Mouse (Mus musculus): ENCODE measurements around the gene Mier2. TPM values are rescaled to one million over a fixed set of nuclear protein-coding genes. Genes with fewer than 3 reads are reported as not detected.

Gene Mier2
- 48.6 and 53.6 TPM in 2 replicates for polyA plus RNA-seq (2015; fragmentation: Nextera tagmentation; extraction: Ambion mirVana)

DNA sequence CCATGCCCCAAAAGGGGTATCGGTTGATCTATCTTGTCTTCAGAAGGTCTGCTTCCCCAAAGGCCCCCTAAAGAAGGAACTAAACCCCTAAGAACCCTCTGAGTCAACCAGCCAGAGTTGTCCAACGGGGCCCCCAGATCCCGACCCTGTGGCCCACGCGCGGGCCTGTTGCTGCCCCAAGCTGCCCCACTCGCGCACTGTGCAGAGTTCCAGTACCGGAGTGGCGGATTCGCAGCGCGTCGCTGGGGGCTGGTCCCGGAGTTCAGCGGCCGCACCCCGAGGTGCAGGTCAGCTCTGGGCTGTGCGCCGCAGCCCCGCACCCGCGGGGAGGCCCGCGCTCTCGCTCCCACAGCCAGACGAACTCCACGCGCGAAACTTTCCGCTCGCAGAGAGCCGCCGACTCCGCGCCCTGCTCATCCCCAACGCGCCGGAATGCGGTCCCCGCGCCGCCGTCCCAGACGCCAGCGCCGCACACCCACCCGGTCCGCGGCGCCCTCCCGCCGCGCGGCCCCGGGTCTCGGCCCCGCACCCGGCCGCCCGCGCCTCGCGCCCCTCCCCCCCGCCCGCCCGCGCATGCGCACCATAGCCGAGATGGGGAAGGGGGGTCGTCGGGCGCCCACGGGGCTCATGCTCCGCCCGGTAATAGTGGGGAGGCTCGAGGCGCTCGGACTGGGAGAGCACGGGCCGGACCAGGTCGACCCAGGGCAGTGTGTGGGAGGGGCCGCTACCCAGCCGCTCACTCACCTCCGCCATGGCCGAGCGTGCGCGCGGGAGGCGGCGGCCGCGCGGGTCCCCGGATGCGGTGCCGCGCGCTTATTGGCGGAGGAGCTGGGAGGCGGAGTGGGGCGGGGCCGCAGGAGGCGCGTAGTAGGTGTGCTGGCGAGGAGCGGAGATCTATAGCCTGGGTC, at the start of gene Mier2:
Mier2 (minus strand) TSS at position 870 of the 908 bp plus-strand sequence.
- Histone ChIP-seq H3K9me3 (replicated peaks) (no peaks in the 10 kb centered on the region), H3K27me3 (no peaks in the 10 kb centered on the region), H3K4me2 (peak within 1 kb of the TSS; percentile 87), H3K4me3 (replicated peaks) (peak within 1 kb of the TSS; percentile 96), H3K36me3 (peaks cover 13% of the 10 kb centered on the region), H3K4me1 (peaks cover 28% of the 10 kb centered on the region), H3K27ac (peak within 1 kb of the TSS; percentile 75), H3K9ac (peak within 1 kb of the TSS; percentile 91)
- ATAC-seq (replicated peaks; ENCODE audit: low FRiP score): peak; percentile 86
- WGBS: under 1% methylated on average over 74 of the region's 108 CpGs

DNA sequence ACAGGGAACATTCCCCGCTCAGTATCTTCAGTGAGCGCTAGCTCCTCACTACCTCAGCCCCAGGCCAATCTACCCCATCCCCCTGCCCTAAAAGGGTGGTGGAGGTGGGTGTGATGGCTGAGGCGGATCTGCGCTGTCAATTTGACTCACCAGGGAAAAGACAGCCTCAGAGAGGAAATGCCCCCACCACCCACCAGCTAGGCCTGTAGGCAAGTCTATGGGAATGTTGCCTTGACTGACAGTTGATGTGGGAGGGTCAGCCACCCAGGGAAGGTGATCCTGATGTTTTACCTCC, 42.9 kb upstream of the Mier2 start:
- no peak for ATAC-seq (replicated peaks; ENCODE audit: low FRiP score)
- Histone ChIP-seq H3K27me3 (peaks cover 20% of the 10 kb centered on the region), H3K4me3 (replicated peaks) (no peak overlapping the region), H3K4me1 (no peaks in the 10 kb centered on the region), H3K9ac (no peak overlapping the region), H3K4me2 (no peak overlapping the region), H3K9me3 (replicated peaks) (no peaks in the 10 kb centered on the region), H3K36me3 (no peaks in the 10 kb centered on the region), H3K27ac (no peak overlapping the region)
- 69% methylated on average over 4 of the region's 4 CpGs for WGBS

DNA sequence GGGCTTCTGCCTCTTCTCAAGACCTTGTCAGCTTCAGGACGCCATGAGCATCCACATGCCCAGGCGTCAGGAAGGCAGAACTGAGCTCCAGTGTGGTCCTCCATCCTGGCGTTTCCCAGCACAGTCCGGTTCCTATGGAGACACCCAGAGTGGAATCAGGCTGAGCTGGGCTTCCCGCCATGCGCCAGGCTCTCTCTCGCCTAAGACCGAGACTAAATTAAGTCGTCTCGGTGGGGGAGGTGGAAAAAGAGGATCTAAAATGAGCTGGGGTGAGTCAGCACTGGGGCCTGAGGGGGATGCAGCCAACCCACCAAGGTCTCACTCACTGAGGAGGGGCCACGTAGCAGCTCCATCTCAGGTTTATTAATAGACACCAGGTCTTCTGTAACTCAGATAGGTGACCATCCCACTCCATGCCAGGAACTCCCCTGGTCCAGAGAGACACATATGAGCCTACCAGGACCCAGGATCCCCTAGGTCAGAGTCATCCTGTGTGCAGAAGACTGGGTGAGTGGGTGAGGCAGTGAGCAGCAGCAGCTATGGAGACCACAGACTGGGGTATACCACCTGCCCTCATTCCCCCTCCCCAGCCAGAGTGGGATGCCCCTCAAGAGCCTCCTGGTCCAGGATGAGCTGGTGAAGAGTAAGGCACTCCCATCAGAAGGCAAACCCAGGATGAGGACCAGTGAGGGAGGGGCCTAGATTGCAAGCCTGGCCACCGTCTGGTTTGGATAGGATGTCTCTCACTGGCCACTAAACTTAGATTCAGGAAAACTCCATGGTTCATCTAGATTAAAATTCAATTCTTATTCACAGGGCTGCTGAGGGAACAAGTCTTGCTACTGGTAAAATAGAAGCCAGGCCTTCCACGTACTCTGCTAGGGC, 42.3 kb upstream of the Mier2 start:
- no peaks in the 10 kb centered on the region for H3K4me1 ChIP-seq
- no peaks in the 10 kb centered on the region for H3K9me3 ChIP-seq (replicated peaks)
- WGBS: 52% methylated on average over 13 of the region's 13 CpGs
- H3K27me3 ChIP-seq: peaks cover 20% of the 10 kb centered on the region
- no peak for ATAC-seq (replicated peaks; ENCODE audit: low FRiP score)
- H3K9ac ChIP-seq: no peak overlapping the region
- no peak overlapping the region for H3K4me2 ChIP-seq
- no peak overlapping the region for H3K27ac ChIP-seq
- H3K4me3 ChIP-seq (replicated peaks): no peak overlapping the region
- H3K36me3 ChIP-seq: no peaks in the 10 kb centered on the region

DNA sequence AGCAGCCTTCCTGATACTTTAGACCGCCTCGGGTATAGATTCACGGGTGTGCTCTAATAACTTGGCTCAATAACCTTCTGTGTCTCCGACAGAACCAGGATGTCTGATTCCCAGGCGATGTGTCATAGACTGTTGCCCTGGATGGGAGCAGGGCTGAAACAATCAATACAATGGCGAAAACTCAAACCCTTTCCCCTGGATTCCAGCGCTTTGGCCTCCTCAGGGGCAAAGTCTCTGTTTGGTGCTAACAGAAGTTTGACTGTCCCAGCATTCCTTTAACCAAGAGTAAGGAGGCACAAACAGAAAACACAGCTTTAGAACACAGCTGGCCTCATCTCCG, 40.6 kb upstream of the Mier2 start:
- H3K27ac ChIP-seq: no peak overlapping the region
- 57% methylated on average over 8 of the region's 8 CpGs for WGBS
- no peaks in the 10 kb centered on the region for H3K4me1 ChIP-seq

DNA sequence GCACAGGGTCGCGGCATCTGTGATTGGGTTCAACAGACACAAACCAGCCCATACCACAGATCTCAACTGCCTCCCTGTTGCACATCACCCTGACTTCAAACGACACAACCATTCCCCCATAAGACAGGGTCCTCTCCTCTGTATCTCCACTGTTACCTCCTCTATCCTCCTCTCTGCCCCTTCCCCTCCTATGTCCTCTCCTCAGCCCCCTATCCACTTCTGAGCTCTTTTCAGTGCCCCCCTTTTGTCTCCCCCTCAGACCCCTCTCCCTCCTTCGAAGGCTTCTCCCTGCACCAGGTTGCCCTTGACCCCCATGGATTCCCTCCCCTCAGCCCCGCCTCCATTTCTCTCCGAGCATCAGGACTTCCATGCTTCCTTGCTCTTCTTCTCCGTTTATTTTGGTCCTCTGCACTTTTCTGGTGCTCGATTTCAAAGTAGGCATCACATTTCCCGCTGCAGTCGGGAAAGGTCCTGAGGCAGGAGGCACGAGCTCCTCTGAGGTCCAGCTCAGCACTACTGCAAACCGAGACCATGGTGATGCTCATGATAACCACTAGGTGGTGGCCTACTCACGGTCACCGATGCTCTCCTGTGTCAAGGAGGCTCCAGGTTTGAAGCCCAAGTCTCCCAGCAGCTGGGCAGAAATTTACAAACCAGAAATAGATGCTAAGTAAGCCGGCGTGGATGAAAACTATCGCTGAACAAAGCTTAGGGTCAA, 40.0 kb upstream of the Mier2 start:
- WGBS: 14% methylated on average over 17 of the region's 17 CpGs
- Histone ChIP-seq H3K9ac (no peak overlapping the region), H3K27me3 (peaks cover 20% of the 10 kb centered on the region), H3K4me3 (replicated peaks) (no peak overlapping the region), H3K9me3 (replicated peaks) (no peaks in the 10 kb centered on the region), H3K4me1 (no peaks in the 10 kb centered on the region), H3K27ac (no peak overlapping the region), H3K36me3 (no peaks in the 10 kb centered on the region), H3K4me2 (no peak overlapping the region)
- ATAC-seq (replicated peaks; ENCODE audit: low FRiP score): peak; percentile 90

More for the DNA sequence above, 40.6 kb upstream of the Mier2 start:
- Histone ChIP-seq H3K4me3 (replicated peaks) (no peak overlapping the region), H3K4me2 (no peak overlapping the region), H3K9ac (no peak overlapping the region), H3K9me3 (replicated peaks) (no peaks in the 10 kb centered on the region), H3K36me3 (no peaks in the 10 kb centered on the region), H3K27me3 (peaks cover 20% of the 10 kb centered on the region)
- no peak for ATAC-seq (replicated peaks; ENCODE audit: low FRiP score)

DNA sequence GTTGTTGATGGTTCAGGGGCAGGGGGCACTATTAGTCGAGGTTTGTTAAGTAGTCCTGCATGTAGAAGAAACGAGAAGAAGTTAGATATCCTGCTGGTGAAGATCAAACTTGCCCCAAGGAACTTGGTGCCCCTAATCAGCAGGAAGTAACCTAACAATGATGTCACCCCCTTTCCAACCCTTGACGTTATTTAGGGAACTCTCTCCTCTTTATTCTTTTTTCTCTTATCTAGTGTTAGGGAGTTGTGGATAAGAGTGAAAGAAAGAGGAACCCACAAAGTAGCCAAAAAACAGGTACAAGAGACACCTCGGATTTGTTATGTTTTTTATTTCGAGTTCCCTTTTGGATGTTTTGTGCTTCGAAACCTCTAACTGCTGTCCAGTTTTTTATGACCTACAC, 39.1 kb upstream of the Mier2 start:
- no peaks in the 10 kb centered on the region for H3K9me3 ChIP-seq (replicated peaks)
- peaks cover 20% of the 10 kb centered on the region for H3K27me3 ChIP-seq
- WGBS: 53% methylated on average over 6 of the region's 6 CpGs
- H3K4me3 ChIP-seq (replicated peaks): no peak overlapping the region
- H3K36me3 ChIP-seq: no peaks in the 10 kb centered on the region
- no peak overlapping the region for H3K9ac ChIP-seq
- H3K27ac ChIP-seq: no peak overlapping the region
- no peaks in the 10 kb centered on the region for H3K4me1 ChIP-seq
- ATAC-seq (replicated peaks; ENCODE audit: low FRiP score): no peak
- no peak overlapping the region for H3K4me2 ChIP-seq

DNA sequence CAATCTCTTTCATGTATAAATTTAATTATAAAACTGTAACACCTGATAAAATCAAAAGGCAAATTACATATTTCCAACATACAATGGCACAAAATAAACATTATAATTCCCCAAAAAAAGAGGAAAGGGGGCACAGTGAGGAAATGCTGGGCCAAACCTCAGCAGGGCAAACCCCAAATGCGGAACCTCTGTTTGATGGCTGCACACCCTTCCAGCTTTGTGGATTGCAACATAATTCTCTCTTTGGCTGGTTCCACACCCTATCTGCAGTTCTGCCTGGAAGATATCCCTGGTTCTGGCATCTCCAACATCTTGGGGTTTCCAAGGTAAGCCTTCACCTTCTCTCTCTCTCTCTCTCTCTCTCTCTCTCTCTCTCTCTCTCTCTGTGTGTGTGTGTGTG, 35.7 kb upstream of the Mier2 start:
- Histone ChIP-seq H3K9me3 (replicated peaks) (no peaks in the 10 kb centered on the region), H3K4me3 (replicated peaks) (no peak overlapping the region), H3K4me2 (no peak overlapping the region), H3K27me3 (peaks cover 15% of the 10 kb centered on the region), H3K4me1 (no peaks in the 10 kb centered on the region), H3K36me3 (no peaks in the 10 kb centered on the region), H3K9ac (no peak overlapping the region), H3K27ac (no peak overlapping the region)
- WGBS: 100% methylated on average over 1 of the region's 1 CpGs
- ATAC-seq (replicated peaks; ENCODE audit: low FRiP score): no peak

DNA sequence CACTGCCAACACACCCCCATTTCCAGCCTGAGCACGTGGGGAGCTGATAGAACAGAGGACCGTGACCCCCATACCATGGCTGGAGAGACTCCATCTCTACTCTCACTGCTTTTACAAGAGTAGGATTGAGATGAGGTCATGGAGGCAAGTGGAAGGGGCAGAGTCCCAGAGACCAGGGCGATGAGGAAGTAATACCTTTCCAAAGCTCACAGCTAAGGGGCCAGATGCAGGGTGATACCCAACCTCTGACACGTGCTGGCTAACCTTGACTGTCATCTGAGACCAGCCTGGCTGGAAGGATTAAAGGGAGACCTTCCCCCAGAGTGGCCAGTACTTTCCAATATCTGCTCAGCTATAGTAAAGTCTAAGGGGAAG, 32.7 kb upstream of the Mier2 start:
- ATAC-seq (replicated peaks; ENCODE audit: low FRiP score): no peak
- 59% methylated on average over 4 of the region's 4 CpGs for WGBS

DNA sequence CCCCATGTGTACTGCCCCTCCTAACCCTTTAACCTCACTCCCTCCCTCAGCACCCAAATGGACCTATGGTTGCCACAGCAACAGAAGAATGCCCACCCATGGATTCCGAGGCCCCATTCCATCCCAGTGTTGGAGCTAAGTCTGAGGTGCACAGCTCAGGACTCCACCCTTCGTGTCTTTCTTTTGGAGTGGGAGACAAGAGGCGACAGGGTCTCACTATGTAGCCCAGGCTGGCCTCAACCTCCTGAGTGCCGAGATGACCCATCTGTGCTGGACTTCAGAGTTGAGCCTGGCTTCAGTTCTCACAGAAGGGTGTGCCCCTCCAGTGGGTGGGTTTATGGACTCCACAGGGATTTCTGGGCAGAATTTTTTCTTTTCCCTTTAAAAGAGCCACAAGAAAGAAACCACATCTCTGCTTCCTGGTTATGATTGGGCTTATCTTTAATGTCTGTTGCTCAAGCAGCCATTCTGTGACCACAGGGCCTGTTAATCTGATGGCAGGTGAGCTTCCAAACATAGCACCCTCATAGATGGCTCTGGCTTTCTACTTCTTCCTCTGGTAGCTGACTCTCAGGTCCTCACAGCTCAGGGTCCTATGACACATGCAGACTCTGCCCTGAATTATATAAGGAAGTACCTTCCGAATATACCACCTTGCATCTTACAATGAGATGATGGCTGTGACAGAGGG, 32.2 kb upstream of the Mier2 start, which contains the start of gene Theg:
Theg (minus strand) TSS at position 271 of the 691 bp plus-strand sequence.
- H3K27me3 ChIP-seq: no peaks in the 10 kb centered on the region
- ATAC-seq (replicated peaks; ENCODE audit: low FRiP score): no peak
- no peak within 1 kb of the TSS for H3K9ac ChIP-seq
- no peaks in the 10 kb centered on the region for H3K36me3 ChIP-seq
- no peak within 1 kb of the TSS for H3K4me2 ChIP-seq
- H3K4me3 ChIP-seq (replicated peaks): no peak within 1 kb of the TSS
- H3K27ac ChIP-seq: no peak within 1 kb of the TSS
- WGBS: 79% methylated on average over 5 of the region's 5 CpGs
- no peaks in the 10 kb centered on the region for H3K9me3 ChIP-seq (replicated peaks)
- H3K4me1 ChIP-seq: no peaks in the 10 kb centered on the region

More for the DNA sequence above, 32.7 kb upstream of the Mier2 start:
- Histone ChIP-seq H3K4me3 (replicated peaks) (no peak overlapping the region), H3K4me1 (no peaks in the 10 kb centered on the region), H3K9ac (no peak overlapping the region), H3K36me3 (no peaks in the 10 kb centered on the region), H3K27me3 (no peaks in the 10 kb centered on the region), H3K4me2 (no peak overlapping the region), H3K27ac (no peak overlapping the region), H3K9me3 (replicated peaks) (no peaks in the 10 kb centered on the region)

DNA sequence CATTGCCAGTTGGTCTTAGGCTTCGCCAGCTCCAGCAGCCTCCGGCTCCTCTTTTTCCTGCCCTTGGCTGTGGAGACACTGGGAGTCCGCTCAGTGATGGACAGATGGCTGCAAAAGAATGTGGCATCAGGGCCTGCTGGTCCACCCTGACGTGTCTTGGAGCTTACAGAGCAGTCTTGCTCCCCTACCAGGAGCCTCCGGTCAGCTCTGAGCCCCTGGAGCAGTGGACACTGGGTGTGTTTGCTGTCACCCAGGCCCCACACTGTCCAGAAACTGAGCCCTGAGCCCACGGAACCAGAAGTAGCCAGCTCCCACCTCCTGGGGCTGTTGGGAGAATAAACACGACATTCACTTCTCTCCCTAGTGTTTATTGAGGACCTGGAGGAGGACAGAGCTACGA, 31.2 kb upstream of the Mier2 start:
- Histone ChIP-seq H3K27ac (no peak overlapping the region), H3K9ac (no peak overlapping the region), H3K9me3 (replicated peaks) (no peaks in the 10 kb centered on the region), H3K27me3 (no peaks in the 10 kb centered on the region), H3K4me3 (replicated peaks) (no peak overlapping the region), H3K4me1 (no peaks in the 10 kb centered on the region), H3K4me2 (no peak overlapping the region), H3K36me3 (no peaks in the 10 kb centered on the region)
- 66% methylated on average over 8 of the region's 8 CpGs for WGBS
- no peak for ATAC-seq (replicated peaks; ENCODE audit: low FRiP score)

DNA sequence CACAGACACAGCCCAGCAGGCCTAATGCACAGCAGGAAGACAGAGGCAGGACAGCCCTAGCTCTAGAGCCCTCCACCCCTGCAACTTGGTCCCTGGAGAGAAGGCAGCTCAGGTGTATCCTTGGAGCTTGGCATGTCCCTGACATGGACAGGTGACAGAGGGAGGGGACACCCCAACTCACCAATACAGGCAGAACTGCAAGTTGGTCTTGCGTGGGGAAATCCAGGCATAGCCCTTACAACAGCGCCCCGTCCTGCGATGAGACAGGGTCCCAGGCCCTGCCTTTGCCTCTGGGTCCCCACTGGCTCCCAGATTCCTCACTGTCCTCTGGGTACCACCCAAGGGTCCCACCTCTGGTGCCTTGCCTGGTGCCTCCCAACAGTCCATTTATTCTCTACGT, 30.7 kb upstream of the Mier2 start:
- Histone ChIP-seq H3K9ac (no peak overlapping the region), H3K4me2 (no peak overlapping the region), H3K4me1 (no peaks in the 10 kb centered on the region), H3K27me3 (no peaks in the 10 kb centered on the region), H3K9me3 (replicated peaks) (no peaks in the 10 kb centered on the region), H3K4me3 (replicated peaks) (no peak overlapping the region), H3K27ac (no peak overlapping the region), H3K36me3 (no peaks in the 10 kb centered on the region)
- ATAC-seq (replicated peaks; ENCODE audit: low FRiP score): no peak
- WGBS: 96% methylated on average over 5 of the region's 5 CpGs
